Mouse (Mus musculus) left cerebral cortex, postnatal 14 days (tissue): ENCODE data around the gene Flnb. TPM values are rescaled to one million over a fixed set of nuclear protein-coding genes. Genes with fewer than 3 reads are reported as not detected.

Source experiments
- DNase-seq, 2 experiments: peaks; one replicate each; pipeline ENCODE4 v3.0.0; 2021 to 2022; ENCODE audit warnings: low spot score in 2 of 2, mixed read lengths in 1 of 2
- intact Hi-C: fragments of 180-260 bp; cut with DNase I; formaldehyde crosslinking; loops from one replicate; pipeline ENCODE4 v1.15.1; 2025
- total RNA-seq, 2 experiments: library from RNA; stranded (reverse); gene quantifications; 2 replicates each; pipeline ENCODE4 v1.2.3; 2021

Flnb gene
- total RNA-seq, 2 experiments from 2014 or later: 31.2 to 33.8 TPM

DNA sequence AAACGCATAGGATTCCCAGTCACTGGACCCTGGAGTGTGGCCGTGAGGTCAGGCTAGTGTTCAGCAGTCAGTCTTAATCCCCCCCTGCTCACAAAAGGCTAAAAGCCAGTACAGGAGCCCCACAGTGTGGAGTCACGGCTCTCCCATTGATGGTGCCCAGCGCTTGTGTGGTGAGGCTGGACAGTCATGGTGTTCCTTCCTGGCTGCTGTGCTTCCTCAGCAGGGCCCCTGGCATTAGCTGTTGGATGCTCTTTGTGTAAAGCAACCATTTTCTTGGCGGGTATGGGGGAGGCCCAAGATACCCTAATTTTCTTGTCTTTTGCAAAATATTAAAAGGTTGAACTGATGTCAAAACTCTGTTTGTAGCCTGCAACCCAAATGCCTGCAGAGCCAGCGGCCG, 69.4 kb downstream of the Flnb start:
- no peak for DNase-seq
- intact Hi-C loops: loop anchor here (5.0 kb wide), 2 partner anchors 35 to 70 kb away; partner anchors contain the start of gene Flnb

DNA sequence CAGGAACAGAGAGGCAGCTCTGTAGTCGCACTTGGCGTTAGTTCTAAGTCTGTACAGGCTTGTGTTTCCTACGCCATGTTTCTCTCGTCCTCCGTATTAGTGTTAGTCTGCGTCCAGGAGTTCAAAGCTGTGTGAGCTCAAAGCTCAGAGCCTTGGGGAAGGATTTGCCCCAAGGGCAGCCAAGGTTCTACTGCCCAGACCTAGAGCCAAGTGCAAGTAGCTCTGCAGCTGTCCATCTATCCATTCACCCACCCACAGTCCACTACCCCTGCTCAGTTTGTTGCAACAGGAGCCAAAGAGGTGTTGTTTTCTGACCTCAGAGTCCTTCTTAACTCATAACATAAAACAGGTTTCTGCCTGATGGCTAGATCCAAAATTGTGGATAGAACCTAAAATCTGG, 70.5 kb downstream of the Flnb start:
- intact Hi-C loops: loop anchor here (5.0 kb wide), 2 partner anchors 36 to 71 kb away; partner anchors contain the start of gene Flnb
- no peak for DNase-seq

DNA sequence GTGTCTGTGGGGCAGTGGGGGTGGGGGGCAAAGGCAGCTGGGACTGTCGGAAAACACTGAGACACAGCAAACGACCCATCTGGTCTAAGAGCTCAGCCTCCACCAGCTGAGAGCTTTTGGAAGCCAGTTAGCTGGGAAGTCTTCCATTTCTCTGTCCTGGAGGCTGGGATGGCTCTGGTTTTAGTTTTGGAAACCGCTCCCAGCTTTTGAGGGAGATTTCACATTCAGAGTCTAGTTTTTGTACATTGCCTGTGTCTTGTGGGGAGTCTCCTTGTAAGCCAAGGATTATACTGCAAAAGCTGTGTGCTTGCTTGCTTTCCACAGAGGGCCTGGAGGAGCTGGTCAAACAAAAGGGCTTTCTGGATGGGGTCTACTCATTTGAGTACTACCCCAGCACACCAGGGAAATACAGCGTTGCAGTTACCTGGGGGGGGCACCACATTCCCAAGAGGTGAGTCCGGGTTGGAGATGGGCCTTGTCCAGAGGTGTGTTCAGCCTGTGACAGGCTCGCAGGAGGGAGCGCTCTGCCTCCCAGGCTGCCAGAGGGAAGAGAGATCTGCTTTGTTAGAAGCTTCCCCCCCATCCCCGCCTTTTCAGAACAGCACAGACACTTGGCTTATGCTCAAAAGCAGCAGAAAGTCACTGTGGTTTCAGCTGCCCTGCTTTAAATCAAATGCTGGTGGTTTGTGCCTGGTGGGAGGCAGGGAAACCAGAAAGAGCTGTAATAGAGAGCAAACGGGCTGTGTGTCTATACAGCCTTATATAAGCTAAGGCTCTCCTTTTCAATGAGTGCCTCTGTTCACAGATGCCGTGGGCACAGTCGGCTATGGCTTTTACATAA, 71.3 kb downstream of the Flnb start:
- intact Hi-C loops: loop anchor here (5.0 kb wide), 2 partner anchors 37 to 72 kb away; partner anchors contain the start of gene Flnb
- peak; percentile 58 to 80 for DNase-seq

GRCm38 (mm10) chr14:7889834-7890233, 72.1 kb downstream of the Flnb start:
- intact Hi-C loops: loop anchor here (5.0 to 10.0 kb wide), 3 partner anchors 38 to 73 kb away; partner anchors contain the start of gene Flnb
- no peak for DNase-seq

DNA sequence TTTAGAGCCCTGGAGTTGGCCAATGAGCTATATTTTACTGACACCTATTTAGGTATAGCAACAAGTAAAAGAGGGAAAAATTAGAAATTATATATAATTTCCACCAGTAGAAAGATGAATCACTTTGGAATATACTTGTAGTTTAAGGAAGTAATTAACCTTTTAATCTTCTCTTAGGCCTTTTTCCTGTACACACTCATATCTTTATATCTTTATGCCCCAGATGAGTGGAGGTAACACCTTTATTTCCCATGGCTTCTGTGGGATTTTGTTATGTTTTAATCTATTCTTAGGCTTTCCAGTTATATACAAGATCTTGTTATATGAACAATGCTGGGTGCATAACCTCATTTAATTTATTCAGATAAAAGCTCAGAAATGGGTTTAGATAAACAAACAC, 73.6 kb downstream of the Flnb start:
- intact Hi-C loops: loop anchor here (10.0 kb wide), 1 partner anchor 53 kb away; no protein-coding TSS in a partner anchor
- DNase-seq: no peak

GRCm38 (mm10) chr14:7896126-7896525, 78.4 kb downstream of the Flnb start:
- intact Hi-C loops: loop anchor here (10.0 kb wide), 1 partner anchor 49 kb away; no protein-coding TSS in a partner anchor
- DNase-seq: no peak

DNA sequence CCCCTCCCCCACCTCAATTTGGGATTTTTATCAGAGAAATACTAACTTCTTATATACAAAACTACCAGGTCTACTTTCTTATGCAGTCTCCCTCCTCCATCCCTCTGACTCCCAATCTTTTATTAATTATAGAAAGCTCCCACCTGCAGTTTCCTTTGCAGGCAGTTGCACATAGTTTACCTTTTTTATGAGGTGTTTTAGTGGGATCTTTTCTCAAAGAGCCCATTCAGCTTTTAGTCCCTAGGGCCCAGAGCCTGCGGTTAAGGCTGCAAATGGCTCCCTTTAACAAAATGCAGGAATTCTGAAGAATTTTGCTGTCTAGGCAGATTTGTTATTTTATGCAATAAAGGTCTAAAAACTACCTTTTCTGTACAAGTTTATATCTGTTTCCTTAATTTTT, 78.9 kb downstream of the Flnb start:
- DNase-seq: no peak
- intact Hi-C loops: loop anchor here (10.0 kb wide), 1 partner anchor 48 kb away; no protein-coding TSS in a partner anchor

DNA sequence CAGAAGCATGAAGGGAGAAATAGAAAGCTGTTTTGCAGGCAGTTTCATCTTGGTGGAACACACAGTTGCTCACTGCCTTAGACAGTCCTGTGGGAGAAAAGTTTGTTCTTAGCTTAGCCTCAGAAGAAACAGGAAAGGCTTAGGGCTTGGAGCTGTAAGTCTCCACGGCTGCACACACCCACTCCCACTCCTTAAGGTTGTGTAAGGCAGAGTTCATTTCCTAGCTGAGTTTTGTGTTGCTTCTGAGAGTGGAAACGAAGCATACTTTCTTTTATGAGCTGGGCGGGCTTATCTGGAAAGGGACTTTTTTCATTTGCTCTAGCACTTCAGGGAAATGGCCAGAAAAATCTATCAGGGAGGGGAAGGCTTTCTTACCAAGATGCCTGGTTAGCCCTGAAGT, 82.2 kb downstream of the Flnb start:
- intact Hi-C loops: loop anchor here (10.0 kb wide), 1 partner anchor 45 kb away; no protein-coding TSS in a partner anchor
- no peak for DNase-seq

- intact Hi-C loops: no loop called here
- DNase-seq: peak; percentile 55 to 56
Observed at GRCm38 (mm10) chr14:7900481-7901049, 82.8 kb downstream of the Flnb start.

- no peak for DNase-seq
- intact Hi-C loops: no loop called here
Observed at GRCm38 (mm10) chr14:7901484-7902240, 83.9 kb downstream of the Flnb start.

- no peak for DNase-seq
- intact Hi-C loops: no loop called here
Observed at GRCm38 (mm10) chr14:7907058-7907457, 89.3 kb downstream of the Flnb start.

DNA sequence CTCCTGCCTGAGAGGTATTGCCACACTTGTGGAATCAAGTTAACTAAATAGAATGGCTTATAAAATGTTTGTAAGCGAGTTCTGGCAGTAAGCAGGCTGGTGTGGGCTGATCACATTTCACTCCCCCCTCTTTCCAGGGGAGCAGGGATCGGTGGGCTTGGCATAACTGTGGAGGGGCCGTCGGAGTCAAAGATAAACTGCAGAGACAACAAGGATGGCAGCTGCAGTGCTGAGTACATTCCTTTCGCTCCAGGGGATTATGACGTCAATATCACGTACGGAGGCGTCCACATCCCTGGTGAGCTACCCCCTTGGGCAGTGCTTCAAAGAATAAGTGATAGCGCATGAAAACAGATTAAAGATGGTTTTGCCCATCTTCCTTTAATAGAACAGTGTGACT, 91.7 kb downstream of the Flnb start:
- intact Hi-C loops: no loop called here
- DNase-seq: no peak

DNA sequence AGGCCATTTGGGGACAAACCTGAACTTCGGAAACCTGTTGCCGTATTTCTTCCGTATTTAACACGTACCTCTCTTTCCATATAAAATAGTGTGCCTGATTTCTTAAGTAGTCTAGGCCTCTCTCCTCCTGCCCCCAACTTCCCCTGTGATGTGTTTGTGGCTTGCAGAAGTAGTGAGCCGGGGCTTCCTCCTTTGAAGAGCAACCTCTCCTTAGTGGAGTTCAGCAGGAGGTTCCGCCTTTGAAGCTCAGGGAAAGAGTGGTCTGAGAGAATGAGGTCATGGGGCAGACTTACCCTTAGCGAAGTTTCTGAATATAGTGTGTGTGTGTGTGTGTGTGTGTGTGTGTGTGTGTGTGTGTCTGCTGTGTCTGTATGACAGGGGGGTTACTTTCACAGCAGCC, 96.1 kb downstream of the Flnb start:
- intact Hi-C loops: no loop called here
- no peak for DNase-seq

- no peak for DNase-seq
- intact Hi-C loops: no loop called here
Observed at GRCm38 (mm10) chr14:7914461-7914860, 96.7 kb downstream of the Flnb start.

GRCm38 (mm10) chr14:7918150-7918991, 100.6 kb downstream of the Flnb start:
- DNase-seq: no peak
- intact Hi-C loops: no loop called here

DNA sequence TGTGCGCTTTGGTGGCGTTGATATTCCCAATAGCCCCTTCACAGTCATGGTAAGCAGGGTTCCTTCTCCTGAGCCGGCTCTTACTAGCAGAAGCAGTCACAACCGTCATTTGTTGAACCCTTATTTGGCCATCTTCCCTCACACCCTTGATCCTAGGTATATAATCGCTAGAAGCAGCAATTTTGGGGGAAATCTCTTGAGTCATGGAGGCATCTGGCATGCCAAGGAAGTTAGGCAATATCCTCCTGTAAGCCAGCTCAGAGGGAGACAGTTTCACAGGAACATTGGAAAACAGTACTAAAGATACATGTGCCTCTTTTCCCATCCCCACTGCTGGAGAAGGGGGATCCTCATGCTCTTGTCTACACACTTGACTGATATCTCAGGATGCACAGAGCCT, 101.6 kb downstream of the Flnb start:
- intact Hi-C loops: no loop called here
- DNase-seq: no peak

DNA sequence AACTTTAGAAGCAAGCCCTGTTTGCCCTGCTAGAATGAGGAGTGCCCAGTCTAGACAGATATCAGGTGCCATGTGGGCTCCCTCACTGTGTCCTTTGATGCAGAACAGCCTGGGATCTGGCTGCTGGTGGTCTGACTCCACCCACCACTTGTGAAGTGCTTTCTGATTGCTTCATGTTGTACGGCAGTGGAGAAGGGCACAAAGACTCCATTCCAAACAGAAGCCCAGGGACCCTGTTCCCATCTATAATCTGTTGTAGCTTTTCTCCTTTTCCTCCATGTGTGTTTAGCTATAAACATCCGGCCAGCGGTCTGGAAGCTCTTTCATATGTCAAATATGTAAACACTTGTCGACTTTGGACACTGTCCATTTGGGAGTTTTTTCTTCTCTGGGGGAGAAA, 102.2 kb downstream of the Flnb start:
- DNase-seq: no peak

DNA sequence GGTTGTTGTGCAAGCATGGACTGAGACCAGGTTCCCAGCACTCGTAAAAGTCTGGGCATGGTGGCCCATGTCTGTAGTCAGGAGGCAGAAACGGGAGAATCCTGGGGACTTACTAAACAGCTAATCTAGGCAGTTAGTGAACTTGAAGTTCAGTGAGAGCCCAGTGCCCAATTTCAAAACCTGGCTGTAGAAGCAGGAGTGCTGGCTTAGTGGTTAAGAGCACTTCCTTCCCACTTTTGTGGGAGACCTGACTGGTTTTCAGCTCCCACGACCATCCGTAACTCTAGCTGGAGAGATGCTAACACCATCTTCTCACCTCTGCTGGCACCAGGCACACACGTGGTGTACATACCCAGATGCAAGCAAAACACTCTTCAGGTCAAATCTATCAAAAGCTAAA, 103.7 kb downstream of the Flnb start:
- intact Hi-C loops: no loop called here
- DNase-seq: no peak

More for the DNA sequence above, 102.2 kb downstream of the Flnb start:
- intact Hi-C loops: no loop called here

DNA sequence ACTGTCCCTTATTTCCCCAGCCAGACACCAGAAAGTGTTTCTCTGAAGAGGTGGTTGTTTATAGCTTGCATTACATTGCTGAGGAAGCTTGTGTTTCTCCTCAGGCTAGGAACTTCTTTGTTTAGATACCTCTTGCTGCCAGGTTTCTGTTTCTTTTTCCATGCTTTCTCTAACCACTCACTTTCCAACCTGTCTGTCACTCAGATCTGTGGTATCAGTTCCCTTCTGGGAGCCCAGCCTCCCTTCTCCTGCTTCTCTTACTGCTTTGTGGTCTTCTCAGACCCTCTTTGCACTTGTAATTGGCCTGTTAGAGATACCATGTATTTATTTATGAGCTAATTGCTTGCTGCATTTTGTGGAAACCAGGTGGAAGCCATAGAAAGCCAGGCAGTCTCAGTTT, 105.9 kb downstream of the Flnb start:
- no peak for DNase-seq
- intact Hi-C loops: no loop called here
